Mouse (Mus musculus) kidney, postnatal 10 days (tissue): Measurements from ENCODE around the gene Cd300a.
A peak's percentile ranks its signal among the peaks of the same experiment; 100 is the strongest.

Experiments
- DNase-seq: peaks from one replicate; pipeline ENCODE4 v3.0.0; 2021; ENCODE audit warnings: mixed read lengths

Cd300a gene

GRCm38 (mm10) chr11:114867361-114868235 is 22.2 kb upstream of the Cd300a start:
- DNase-seq: peak; percentile 57

GRCm38 (mm10) chr11:114868280-114868679 is 21.6 kb upstream of the Cd300a start:
- no peak for DNase-seq

- no peak for DNase-seq
Measured at GRCm38 (mm10) chr11:114869787-114870186, 20.1 kb upstream of the Cd300a start.

- DNase-seq: no peak
Measured at GRCm38 (mm10) chr11:114871540-114871939, 18.3 kb upstream of the Cd300a start.

GRCm38 (mm10) chr11:114873022-114873817 is 16.6 kb upstream of the Cd300a start:
- no peak for DNase-seq

GRCm38 (mm10) chr11:114874226-114875145 is 15.4 kb upstream of the Cd300a start:
- no peak for DNase-seq

GRCm38 (mm10) chr11:114875301-114875801 is 14.5 kb upstream of the Cd300a start:
- peak; percentile 82 for DNase-seq

GRCm38 (mm10) chr11:114876176-114876575 is 13.7 kb upstream of the Cd300a start:
- DNase-seq: peak; percentile 68

GRCm38 (mm10) chr11:114876621-114877020 is 13.2 kb upstream of the Cd300a start:
- no peak for DNase-seq

- DNase-seq: peak; percentile 83
Measured at GRCm38 (mm10) chr11:114877145-114877544, 12.7 kb upstream of the Cd300a start.

- no peak for DNase-seq
Measured at GRCm38 (mm10) chr11:114879666-114880065, 10.2 kb upstream of the Cd300a start.

GRCm38 (mm10) chr11:114880185-114880584 is 9.7 kb upstream of the Cd300a start:
- no peak for DNase-seq

- peak; percentile 66 for DNase-seq
Measured at GRCm38 (mm10) chr11:114880589-114880988, 9.3 kb upstream of the Cd300a start.

- DNase-seq: no peak
Measured at GRCm38 (mm10) chr11:114883251-114883789, 6.5 kb upstream of the Cd300a start.

GRCm38 (mm10) chr11:114884380-114885100 is 5.3 kb upstream of the Cd300a start:
- peak; percentile 44 for DNase-seq

- DNase-seq: no peak
Measured at GRCm38 (mm10) chr11:114890542-114890941, 701 bp downstream of the Cd300a start.

- no peak for DNase-seq
Measured at GRCm38 (mm10) chr11:114896085-114896484, 6.2 kb downstream of the Cd300a start.

- DNase-seq: no peak
Measured at GRCm38 (mm10) chr11:114898026-114898425, 8.2 kb downstream of the Cd300a start.

- DNase-seq: no peak
Measured at GRCm38 (mm10) chr11:114903224-114903623, 13.4 kb downstream of the Cd300a start.

- DNase-seq: no peak
Measured at GRCm38 (mm10) chr11:114907567-114907966, 17.7 kb downstream of the Cd300a start.

- DNase-seq: no peak
Measured at GRCm38 (mm10) chr11:114908086-114908485, 18.2 kb downstream of the Cd300a start.
